Mouse (Mus musculus): ENCODE results near the gene Zic3. TPM values are rescaled to one million over a fixed set of nuclear protein-coding genes. Genes with fewer than 3 reads are reported as not detected.

Gene Zic3
- polyA plus RNA-seq (2015; fragmentation: Nextera tagmentation; extraction: Ambion mirVana), result 10.9 and 13.8 TPM in 2 replicates

DNA sequence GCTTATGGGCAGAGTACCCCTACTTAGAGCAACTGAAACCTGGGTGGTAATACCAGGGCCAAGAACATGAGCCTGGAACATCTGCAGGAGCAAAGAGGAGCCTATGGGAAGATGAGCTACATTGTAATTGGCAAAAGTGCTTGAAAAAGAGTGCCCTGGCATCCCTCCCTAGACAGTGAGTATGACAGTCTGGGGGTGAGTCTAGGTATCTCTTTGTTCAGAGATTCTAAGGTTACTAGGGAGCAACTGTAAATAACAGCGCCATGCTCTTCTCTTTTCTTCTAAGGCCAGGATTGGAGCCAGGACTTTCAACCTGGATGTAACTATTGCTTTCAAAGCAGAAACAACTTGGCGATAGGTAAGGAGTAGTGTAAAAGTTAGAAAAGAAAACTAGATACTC is at the start of gene Zic3:
Gene Zic3, plus strand, starts transcription at position 301 of the 400 bp plus-strand sequence.
- WGBS, result 85% methylated on average over 2 of the region's 2 CpGs
- 0 out of 2 replicates have a peak, but pooled peaks cover 3% of the 10 kb centered on the region for H3K4me1 ChIP-seq (replicated peaks; ENCODE audit: control insufficient read depth, insufficient read depth, low read length)
- no peak for ATAC-seq

DNA sequence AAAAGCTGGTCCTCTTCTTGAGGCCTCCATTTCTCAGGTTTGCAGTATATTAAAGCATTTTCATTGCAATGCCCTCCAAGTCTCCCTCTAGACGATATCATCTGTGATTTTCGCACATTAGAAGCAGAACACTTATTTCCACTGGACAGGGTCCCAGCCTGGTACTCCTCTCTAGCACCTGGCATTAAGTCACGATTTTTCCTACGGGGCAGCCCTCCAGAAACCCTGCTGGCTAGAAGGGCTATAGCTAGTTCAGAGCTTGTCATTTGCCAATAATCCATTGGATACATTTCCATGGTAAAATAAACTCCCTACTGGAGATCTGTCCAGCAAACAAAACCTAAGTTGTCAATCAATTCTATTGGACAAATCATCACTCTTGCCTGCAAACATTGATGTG is 40.1 kb upstream of the Zic3 start:
- WGBS, result 77% methylated on average over 4 of the region's 4 CpGs

More for the DNA sequence above, at the start of gene Zic3:
- Histone ChIP-seq H3K36me3 (ENCODE audit: control insufficient read depth, insufficient read depth) (no peaks in the 10 kb centered on the region), H3K4me2 (ENCODE audit: low read length) (no peak within 1 kb of the TSS), H3K27ac (ENCODE audit: low read length) (no peak within 1 kb of the TSS), H3K9me3 (ENCODE audit: control insufficient read depth, low read length) (no peaks in the 10 kb centered on the region), H3K4me3 (replicated peaks; ENCODE audit: low read length) (no peak within 1 kb of the TSS), H3K9ac (replicated peaks; ENCODE audit: low read depth, low read length) (no peak within 1 kb of the TSS), H3K27me3 (replicated peaks; ENCODE audit: control insufficient read depth, insufficient read depth, low read length) (peaks cover 13% of the 10 kb centered on the region)

DNA sequence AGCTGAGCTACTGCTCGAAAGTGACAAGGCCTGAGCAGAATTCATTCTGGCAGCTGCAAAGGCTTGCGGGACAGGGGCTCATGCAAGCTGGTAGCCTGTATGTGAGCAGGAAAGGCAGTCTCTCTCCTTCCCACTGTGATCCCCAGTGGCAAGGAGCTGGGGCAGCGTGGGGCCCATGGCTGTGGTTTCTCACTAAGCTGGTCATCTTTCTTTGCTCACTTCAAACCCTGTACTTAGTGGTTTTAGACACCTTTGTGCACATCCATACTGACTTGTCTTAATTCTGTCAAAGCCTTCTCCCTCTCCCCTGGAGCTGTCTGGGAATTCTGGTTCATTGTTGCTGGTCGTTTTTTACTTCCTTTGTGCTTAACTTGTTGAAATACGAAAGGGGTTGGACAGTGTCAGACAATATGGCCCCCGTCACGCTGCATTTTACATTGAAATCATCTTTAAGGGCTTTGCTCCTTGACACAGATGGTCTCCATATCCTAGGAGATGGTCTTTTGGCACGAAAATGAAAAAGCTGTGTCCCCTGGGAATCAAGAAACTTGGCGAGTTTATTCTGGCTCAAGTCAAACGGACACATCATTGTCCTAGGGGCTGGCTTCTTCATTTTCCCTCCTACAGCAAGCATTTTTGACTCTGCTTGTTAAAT is 34.9 kb upstream of the Zic3 start:
- WGBS, result 66% methylated on average over 10 of the region's 10 CpGs
- Histone ChIP-seq H3K9ac (replicated peaks; ENCODE audit: low read depth, low read length) (no peak overlapping the region), H3K4me2 (ENCODE audit: low read length) (no peak overlapping the region), H3K4me3 (replicated peaks; ENCODE audit: low read length) (no peak overlapping the region), H3K36me3 (ENCODE audit: control insufficient read depth, insufficient read depth) (no peaks in the 10 kb centered on the region), H3K9me3 (ENCODE audit: control insufficient read depth, low read length) (no peaks in the 10 kb centered on the region), H3K4me1 (replicated peaks; ENCODE audit: control insufficient read depth, insufficient read depth, low read length) (no peaks in the 10 kb centered on the region), H3K27ac (ENCODE audit: low read length) (no peak overlapping the region), H3K27me3 (replicated peaks; ENCODE audit: control insufficient read depth, insufficient read depth, low read length) (no peaks in the 10 kb centered on the region)
- no peak for ATAC-seq

More for the DNA sequence above, 40.1 kb upstream of the Zic3 start:
- Histone ChIP-seq H3K4me2 (ENCODE audit: low read length) (no peak overlapping the region), H3K4me3 (replicated peaks; ENCODE audit: low read length) (no peak overlapping the region), H3K36me3 (ENCODE audit: control insufficient read depth, insufficient read depth) (no peaks in the 10 kb centered on the region), H3K27me3 (replicated peaks; ENCODE audit: control insufficient read depth, insufficient read depth, low read length) (no peaks in the 10 kb centered on the region), H3K9me3 (ENCODE audit: control insufficient read depth, low read length) (no peaks in the 10 kb centered on the region), H3K4me1 (replicated peaks; ENCODE audit: control insufficient read depth, insufficient read depth, low read length) (no peaks in the 10 kb centered on the region), H3K27ac (ENCODE audit: low read length) (no peak overlapping the region), H3K9ac (replicated peaks; ENCODE audit: low read depth, low read length) (no peak overlapping the region)
- no peak for ATAC-seq

DNA sequence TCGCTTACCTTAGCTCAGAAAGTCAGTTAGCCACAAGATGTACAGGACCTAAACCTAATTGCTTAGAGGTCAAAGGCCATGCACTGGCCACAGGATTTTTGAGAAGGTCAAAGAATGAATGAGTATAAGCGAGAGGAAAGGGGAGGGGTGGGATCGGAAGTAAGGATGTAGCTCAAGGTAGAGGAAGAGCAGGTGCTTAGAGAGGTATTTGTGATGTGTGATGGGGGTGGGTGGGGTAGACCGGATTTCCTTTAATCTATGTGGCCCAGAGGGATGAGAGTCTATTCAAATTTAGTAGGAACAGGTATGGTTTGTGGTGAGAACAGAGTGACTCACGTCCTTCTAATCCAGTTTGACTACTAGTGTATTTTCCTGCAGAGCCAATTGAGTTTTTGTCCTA is 9.1 kb upstream of the Zic3 start:
- Histone ChIP-seq H3K4me1 (replicated peaks; ENCODE audit: control insufficient read depth, insufficient read depth, low read length) (no peaks in the 10 kb centered on the region), H3K9ac (replicated peaks; ENCODE audit: low read depth, low read length) (no peak overlapping the region), H3K27ac (ENCODE audit: low read length) (no peak overlapping the region), H3K36me3 (ENCODE audit: control insufficient read depth, insufficient read depth) (no peaks in the 10 kb centered on the region), H3K27me3 (replicated peaks; ENCODE audit: control insufficient read depth, insufficient read depth, low read length) (peaks cover 9% of the 10 kb centered on the region; the same call in 1 of the 2 replicates), H3K9me3 (ENCODE audit: control insufficient read depth, low read length) (no peaks in the 10 kb centered on the region), H3K4me2 (ENCODE audit: low read length) (no peak overlapping the region), H3K4me3 (replicated peaks; ENCODE audit: low read length) (no peak overlapping the region)
- 79% methylated on average over 5 of the region's 5 CpGs for WGBS
- ATAC-seq, result no peak

DNA sequence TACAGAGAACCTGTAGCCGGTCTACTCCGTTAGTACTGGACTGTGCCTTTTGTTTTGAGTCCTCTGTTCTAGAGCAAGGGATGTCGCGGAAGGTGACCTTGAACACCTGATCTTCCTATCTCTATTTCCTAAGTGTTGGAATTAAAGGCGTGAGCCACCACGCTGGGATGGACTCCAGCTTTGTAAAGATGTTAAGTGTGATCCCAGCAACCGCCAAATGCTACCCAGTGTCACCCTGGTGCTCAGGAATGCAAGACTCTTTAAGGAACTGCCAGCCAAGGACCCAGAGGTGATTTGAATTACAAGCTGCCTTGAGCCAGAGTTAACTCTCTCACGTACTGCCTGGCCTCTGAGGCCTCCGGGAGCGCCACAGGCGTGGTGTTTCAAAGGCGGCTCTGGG is 8.4 kb upstream of the Zic3 start:
- no peaks in the 10 kb centered on the region for H3K9me3 ChIP-seq (ENCODE audit: control insufficient read depth, low read length)
- H3K27ac ChIP-seq (ENCODE audit: low read length), result no peak overlapping the region
- H3K4me1 ChIP-seq (replicated peaks; ENCODE audit: control insufficient read depth, insufficient read depth, low read length), result no peaks in the 10 kb centered on the region
- H3K4me2 ChIP-seq (ENCODE audit: low read length), result no peak overlapping the region
- no peaks in the 10 kb centered on the region for H3K36me3 ChIP-seq (ENCODE audit: control insufficient read depth, insufficient read depth)
- 31% methylated on average over 12 of the region's 12 CpGs for WGBS
- no peak for ATAC-seq
- no peak overlapping the region for H3K4me3 ChIP-seq (replicated peaks; ENCODE audit: low read length)
- H3K27me3 ChIP-seq (replicated peaks; ENCODE audit: control insufficient read depth, insufficient read depth, low read length), result peaks cover 9% of the 10 kb centered on the region; the same call in 1 of the 2 replicates
- H3K9ac ChIP-seq (replicated peaks; ENCODE audit: low read depth, low read length), result no peak overlapping the region

DNA sequence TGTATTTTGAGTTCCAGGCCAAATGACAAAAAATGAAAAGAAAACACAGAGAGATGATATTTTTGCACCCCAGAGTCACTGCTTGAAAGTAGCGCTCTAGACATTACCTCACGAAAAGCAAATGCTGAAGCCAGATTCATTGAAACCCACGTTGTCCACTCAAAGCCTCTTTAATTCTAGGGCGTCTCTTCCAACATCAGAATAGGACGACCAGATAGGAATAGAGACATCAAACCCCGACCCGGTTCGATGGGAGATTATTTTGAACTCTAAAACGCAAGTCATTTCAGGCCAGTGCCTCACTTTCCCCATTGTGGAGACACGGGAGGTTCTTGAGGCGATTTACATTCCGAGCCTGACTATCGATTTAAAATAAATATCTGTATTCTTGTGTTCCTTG is 7.7 kb upstream of the Zic3 start:
- no peak overlapping the region for H3K9ac ChIP-seq (replicated peaks; ENCODE audit: low read depth, low read length)
- H3K36me3 ChIP-seq (ENCODE audit: control insufficient read depth, insufficient read depth), result no peaks in the 10 kb centered on the region
- WGBS, result 31% methylated on average over 13 of the region's 13 CpGs
- H3K4me1 ChIP-seq (replicated peaks; ENCODE audit: control insufficient read depth, insufficient read depth, low read length), result 0 out of 2 replicates have a peak, but pooled peaks cover 3% of the 10 kb centered on the region
- H3K27me3 ChIP-seq (replicated peaks; ENCODE audit: control insufficient read depth, insufficient read depth, low read length), result peaks cover 9% of the 10 kb centered on the region; the same call in 1 of the 2 replicates
- no peak overlapping the region for H3K27ac ChIP-seq (ENCODE audit: low read length)
- no peaks in the 10 kb centered on the region for H3K9me3 ChIP-seq (ENCODE audit: control insufficient read depth, low read length)
- H3K4me2 ChIP-seq (ENCODE audit: low read length), result no peak overlapping the region
- no peak for ATAC-seq
- H3K4me3 ChIP-seq (replicated peaks; ENCODE audit: low read length), result no peak overlapping the region

DNA sequence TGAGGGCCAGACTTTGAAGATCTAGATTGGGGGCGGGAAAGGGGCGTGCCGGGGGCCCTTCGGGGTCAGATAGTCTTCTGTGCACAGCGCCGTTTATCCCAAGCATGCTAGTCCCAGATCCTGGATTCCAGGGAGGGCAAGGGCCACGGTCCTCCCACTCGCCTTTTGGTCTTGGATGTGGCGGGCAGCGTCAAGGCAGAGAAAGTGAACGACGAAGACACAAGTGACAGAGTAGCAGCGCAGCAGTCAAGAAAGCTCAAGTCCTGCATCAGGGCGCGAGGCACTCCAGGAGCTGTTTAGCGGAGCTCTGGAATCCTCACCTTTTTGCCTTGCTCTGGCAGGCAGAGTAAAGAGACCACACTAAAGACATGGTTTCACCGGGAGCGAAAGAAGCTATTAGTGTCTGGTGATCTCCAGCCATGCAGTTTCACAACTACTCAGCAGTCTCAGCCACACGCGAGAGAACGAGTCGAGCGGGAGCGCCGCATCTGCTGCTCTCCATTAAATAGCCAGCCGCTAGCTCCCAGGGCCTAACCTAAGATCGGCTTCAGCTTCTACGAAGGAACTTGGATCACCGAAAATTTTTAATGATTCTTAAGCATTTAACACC is 7.1 kb upstream of the Zic3 start:
- H3K4me2 ChIP-seq (ENCODE audit: low read length), result no peak overlapping the region; the same call in 1 of the 2 replicates

DNA sequence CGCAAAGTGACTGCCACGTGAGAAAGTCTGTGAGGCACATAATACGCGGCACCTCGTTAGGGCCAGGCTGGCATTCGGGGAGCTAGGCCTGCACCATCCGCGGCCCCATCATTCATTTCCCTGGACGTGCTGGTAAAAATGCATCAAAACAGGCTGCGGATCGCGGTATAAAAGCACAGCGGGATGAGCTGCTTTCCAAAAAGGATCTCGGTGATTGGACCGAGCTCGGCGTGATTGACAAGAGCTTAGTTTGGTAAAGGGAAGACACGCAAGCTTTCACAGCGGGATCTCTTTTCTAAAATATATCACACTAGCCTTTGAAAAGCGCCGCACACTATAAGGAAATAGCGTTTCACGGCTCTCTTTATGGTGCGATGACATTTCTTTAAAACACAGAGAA is 3.8 kb upstream of the Zic3 start:
- no peaks in the 10 kb centered on the region for H3K9me3 ChIP-seq (ENCODE audit: control insufficient read depth, low read length)
- ATAC-seq, result peak; percentile 58
- no peak overlapping the region for H3K9ac ChIP-seq (replicated peaks; ENCODE audit: low read depth, low read length)
- peak overlapping the region; percentile 32 for H3K4me2 ChIP-seq (ENCODE audit: low read length)
- H3K27me3 ChIP-seq (replicated peaks; ENCODE audit: control insufficient read depth, insufficient read depth, low read length), result peaks cover 14% of the 10 kb centered on the region; the same call in 1 of the 2 replicates
- WGBS, result 18% methylated on average over 24 of the region's 24 CpGs
- no peaks in the 10 kb centered on the region for H3K36me3 ChIP-seq (ENCODE audit: control insufficient read depth, insufficient read depth)
- H3K4me1 ChIP-seq (replicated peaks; ENCODE audit: control insufficient read depth, insufficient read depth, low read length), result 0 out of 2 replicates have a peak, but pooled peaks cover 3% of the 10 kb centered on the region
- peak overlapping the region; percentile 28; the same call in 1 of the 2 replicates for H3K4me3 ChIP-seq (replicated peaks; ENCODE audit: low read length)
- H3K27ac ChIP-seq (ENCODE audit: low read length), result no peak overlapping the region

More for the DNA sequence above, 7.1 kb upstream of the Zic3 start:
- no peak overlapping the region for H3K9ac ChIP-seq (replicated peaks; ENCODE audit: low read depth, low read length)
- WGBS, result 25% methylated on average over 29 of the region's 29 CpGs
- H3K27ac ChIP-seq (ENCODE audit: low read length), result no peak overlapping the region
- H3K4me1 ChIP-seq (replicated peaks; ENCODE audit: control insufficient read depth, insufficient read depth, low read length), result 0 out of 2 replicates have a peak, but pooled peaks cover 3% of the 10 kb centered on the region
- peaks cover 9% of the 10 kb centered on the region; the same call in 1 of the 2 replicates for H3K27me3 ChIP-seq (replicated peaks; ENCODE audit: control insufficient read depth, insufficient read depth, low read length)
- no peak overlapping the region for H3K4me3 ChIP-seq (replicated peaks; ENCODE audit: low read length)
- no peaks in the 10 kb centered on the region for H3K9me3 ChIP-seq (ENCODE audit: control insufficient read depth, low read length)
- H3K36me3 ChIP-seq (ENCODE audit: control insufficient read depth, insufficient read depth), result no peaks in the 10 kb centered on the region
- no peak for ATAC-seq

DNA sequence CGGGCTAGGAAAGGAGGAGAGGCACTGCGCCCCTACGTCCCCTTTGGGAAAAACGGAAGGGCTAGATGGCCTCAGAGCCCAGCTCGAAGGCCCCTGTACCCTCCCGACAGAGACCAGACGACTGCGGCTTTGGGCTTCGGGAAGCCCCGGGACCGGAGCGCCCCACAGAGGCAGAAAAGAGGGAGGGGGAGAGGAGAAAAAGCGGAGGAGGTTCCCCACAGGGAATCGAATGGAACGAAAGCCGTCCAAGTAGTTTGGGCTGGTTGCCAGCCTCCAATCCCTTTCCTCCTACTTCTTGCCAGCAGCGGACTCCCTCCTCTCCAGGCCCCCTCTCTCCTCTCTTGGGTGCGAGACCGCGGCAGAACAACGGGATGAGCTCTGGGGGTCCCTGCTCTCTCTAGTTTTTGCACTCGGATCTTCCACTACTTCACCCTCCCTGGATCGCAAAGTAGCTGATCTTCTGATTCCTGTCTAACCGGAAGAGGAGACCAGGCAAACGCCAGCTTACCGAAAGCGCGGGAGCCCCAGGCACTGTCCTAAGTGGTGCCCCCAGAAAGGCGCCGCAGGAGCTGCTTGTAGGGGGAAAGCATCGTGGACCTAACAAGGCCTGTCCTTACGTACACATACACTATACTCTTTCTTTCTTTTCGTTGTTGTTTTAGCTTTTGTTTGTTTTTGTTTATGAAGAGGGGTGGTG is 3.1 kb upstream of the Zic3 start:
- peak; percentile 81 for ATAC-seq
- H3K27ac ChIP-seq (ENCODE audit: low read length), result no peak overlapping the region; the same call in 1 of the 2 replicates
- H3K36me3 ChIP-seq (ENCODE audit: control insufficient read depth, insufficient read depth), result no peaks in the 10 kb centered on the region
- H3K27me3 ChIP-seq (replicated peaks; ENCODE audit: control insufficient read depth, insufficient read depth, low read length), result peaks cover 9% of the 10 kb centered on the region; the same call in 1 of the 2 replicates
- peak overlapping the region; percentile 28 for H3K4me3 ChIP-seq (replicated peaks; ENCODE audit: low read length)
- peak overlapping the region; percentile 26; the same call in 1 of the 2 replicates for H3K9ac ChIP-seq (replicated peaks; ENCODE audit: low read depth, low read length)
- peak overlapping the region; percentile 32 for H3K4me2 ChIP-seq (ENCODE audit: low read length)
- H3K4me1 ChIP-seq (replicated peaks; ENCODE audit: control insufficient read depth, insufficient read depth, low read length), result 0 out of 2 replicates have a peak, but pooled peaks cover 3% of the 10 kb centered on the region
- WGBS, result 18% methylated on average over 32 of the region's 33 CpGs
- H3K9me3 ChIP-seq (ENCODE audit: control insufficient read depth, low read length), result no peaks in the 10 kb centered on the region

Measured in forebrain, embryonic 16.5 days (tissue).